Mouse (Mus musculus) lung, embryonic 14.5 days (tissue): ENCODE data around the gene Rsbn1. TPM values are rescaled to one million over a fixed set of nuclear protein-coding genes. Genes with fewer than 3 reads are reported as not detected.

Source experiments
- ATAC-seq: fragments of 200-750 bp; cut with Nextera tagmentation; 2 replicates; pipeline ENCODE4 v1.8.0; 2017; ENCODE audit warnings: mild to moderate bottlenecking, moderate TSS enrichment, moderate library complexity; ENCODE audit not compliant: insufficient read depth
- DNase-seq: peaks from one replicate; pipeline ENCODE4 v3.0.0-alpha.2; 2015
- H3K27ac ChIP-seq: fragments of 300-500 bp; sonication (generic); 2 replicates; pipeline ENCODE4 v1.5.1; 2014; ENCODE audit warnings: low read depth, mild to moderate bottlenecking, moderate library complexity
- H3K27me3 ChIP-seq: fragments of 300-500 bp; sonication (generic); 2 replicates; pipeline ENCODE4 v1.6.1; 2014; ENCODE audit warnings: low read length, control low read depth; ENCODE audit not compliant: insufficient read depth
- H3K36me3 ChIP-seq: fragments of 300-500 bp; sonication (generic); 2 replicates; pipeline ENCODE4 v1.6.1; 2014; ENCODE audit warnings: control low read depth; ENCODE audit not compliant: insufficient read depth
- H3K4me1 ChIP-seq: fragments of 300-500 bp; sonication (generic); 2 replicates; pipeline ENCODE4 v1.6.1; 2014; ENCODE audit warnings: antibody characterized with exemption, control low read depth; ENCODE audit not compliant: insufficient read depth
- H3K4me2 ChIP-seq: fragments of 300-500 bp; sonication (generic); 2 replicates; pipeline ENCODE4 v1.6.1; 2014; ENCODE audit warnings: mild to moderate bottlenecking
- H3K4me3 ChIP-seq: fragments of 300-500 bp; sonication (generic); 2 replicates; pipeline ENCODE4 v1.5.1; 2014; ENCODE audit warnings: low read depth, low read length
- H3K9ac ChIP-seq: fragments of 300-500 bp; sonication (generic); 2 replicates; pipeline ENCODE4 v1.6.1; 2014
- H3K9me3 ChIP-seq: fragments of 300-500 bp; sonication (generic); 2 replicates; pipeline ENCODE4 v1.6.1; 2016; ENCODE audit warnings: low read depth, low read length, control low read depth
- CTCF ChIP-seq: IDR thresholded peaks from 2 replicates; pipeline ENCODE4 v1.5.1; 2016; ENCODE audit warnings: antibody characterized with exemption, low read depth
- WGBS: fragments of 180-500 bp; shearing (Covaris S2); extraction: QIAGEN DNeasy Blood & Tissue Kit; methylation state at CpG from one replicate; pipeline ENCODE4 v1.1.7; 2014; 5-methylcytosine and 5-hydroxymethylcytosine counted together
- polyA plus RNA-seq: library from polyadenylated mRNA; unstranded; fragments of >200 nt; fragmentation: Nextera tagmentation; extraction: Ambion mirVana; gene quantifications from 2 replicates; pipeline ENCODE4 v1.2.1, GENCODE M21; 2014

Gene Rsbn1
- polyA plus RNA-seq, 1 experiment from 2014 or later = 12.9 TPM

- TF ChIP-seq CTCF = peak; percentile 71
Observed at GRCm38 (mm10) chr3:103887581-103887980, 26.3 kb upstream of the Rsbn1 start.

GRCm38 (mm10) chr3:103893374-103893773 lies 20.5 kb upstream of the Rsbn1 start:
- Histone ChIP-seq H3K9me3 (no peaks in the 10 kb centered on the region), H3K9ac (no peak overlapping the region), H3K4me3 (no peak overlapping the region), H3K27me3 (no peaks in the 10 kb centered on the region), H3K4me1 (no peaks in the 10 kb centered on the region), H3K36me3 (no peaks in the 10 kb centered on the region), H3K27ac (no peak overlapping the region), H3K4me2 (no peak overlapping the region)
- no peak for TF ChIP-seq CTCF
- DNase-seq (no peak), ATAC-seq (no peak)
- WGBS = 92% methylated on average over 3 of the region's 3 CpGs

More at GRCm38 (mm10) chr3:103887581-103887980, 26.3 kb upstream of the Rsbn1 start:
- Histone ChIP-seq H3K4me1 (no peaks in the 10 kb centered on the region), H3K36me3 (no peaks in the 10 kb centered on the region), H3K27me3 (no peaks in the 10 kb centered on the region), H3K4me3 (no peak overlapping the region), H3K9me3 (no peaks in the 10 kb centered on the region), H3K4me2 (no peak overlapping the region), H3K27ac (no peak overlapping the region), H3K9ac (no peak overlapping the region)
- DNase-seq (peak; percentile 89), ATAC-seq (no peak)
- 25% methylated on average over 3 of the region's 3 CpGs for WGBS

- ATAC-seq = no peak
- Histone ChIP-seq H3K9me3 (no peaks in the 10 kb centered on the region), H3K36me3 (no peaks in the 10 kb centered on the region), H3K27ac (no peak overlapping the region), H3K4me2 (no peak overlapping the region), H3K9ac (no peak overlapping the region), H3K27me3 (no peaks in the 10 kb centered on the region), H3K4me1 (no peaks in the 10 kb centered on the region), H3K4me3 (no peak overlapping the region)
- DNase-seq = peak; percentile 25
- WGBS = 95% methylated on average over 1 of the region's 1 CpGs
- peak; percentile 44; the same call in 1 of the 2 replicates for TF ChIP-seq CTCF
Observed at GRCm38 (mm10) chr3:103904705-103905104, 9.2 kb upstream of the Rsbn1 start.

GRCm38 (mm10) chr3:103907335-103908030 lies 6.4 kb upstream of the Rsbn1 start:
- Histone ChIP-seq H3K4me2 (no peak overlapping the region), H3K27ac (no peak overlapping the region), H3K9me3 (no peaks in the 10 kb centered on the region), H3K36me3 (no peaks in the 10 kb centered on the region), H3K4me3 (no peak overlapping the region), H3K27me3 (no peaks in the 10 kb centered on the region), H3K9ac (no peak overlapping the region), H3K4me1 (no peaks in the 10 kb centered on the region)
- DNase-seq (no peak), ATAC-seq (no peak)
- 77% methylated on average over 5 of the region's 5 CpGs for WGBS
- TF ChIP-seq CTCF = no peak

GRCm38 (mm10) chr3:103908781-103909180 lies 5.1 kb upstream of the Rsbn1 start:
- no peak overlapping the region for H3K9ac ChIP-seq
- H3K27me3 ChIP-seq = no peaks in the 10 kb centered on the region
- DNase-seq (no peak), ATAC-seq (no peak)
- H3K9me3 ChIP-seq = no peaks in the 10 kb centered on the region
- no peak overlapping the region for H3K27ac ChIP-seq
- no peak for TF ChIP-seq CTCF
- no peak overlapping the region for H3K4me3 ChIP-seq
- no peaks in the 10 kb centered on the region for H3K4me1 ChIP-seq
- no peak overlapping the region for H3K4me2 ChIP-seq
- WGBS = 63% methylated on average over 2 of the region's 2 CpGs
- H3K36me3 ChIP-seq = no peaks in the 10 kb centered on the region

GRCm38 (mm10) chr3:103913451-103913961 lies 414 bp upstream of the Rsbn1 start:
- H3K9ac ChIP-seq = peak overlapping the region; percentile 93
- peak overlapping the region; percentile 88 for H3K27ac ChIP-seq
- H3K4me3 ChIP-seq = peak overlapping the region; percentile 96
- peaks cover 5% of the 10 kb centered on the region; the same call in 1 of the 2 replicates for H3K4me1 ChIP-seq
- no peaks in the 10 kb centered on the region for H3K9me3 ChIP-seq
- no peak for TF ChIP-seq CTCF
- WGBS = 6% methylated on average over 11 of the region's 11 CpGs
- ATAC-seq = peak; percentile 15
- H3K36me3 ChIP-seq = no peaks in the 10 kb centered on the region
- no peaks in the 10 kb centered on the region for H3K27me3 ChIP-seq
- peak overlapping the region; percentile 69 for H3K4me2 ChIP-seq
- peak; percentile 61 for DNase-seq

GRCm38 (mm10) chr3:103914732-103915508 lies 1.0 kb downstream of the Rsbn1 start:
- peak overlapping the region; percentile 88 for H3K27ac ChIP-seq
- H3K4me3 ChIP-seq = peak overlapping the region; percentile 96
- peak overlapping the region; percentile 93 for H3K9ac ChIP-seq
- peak; percentile 43 for ATAC-seq
- no peaks in the 10 kb centered on the region for H3K9me3 ChIP-seq
- DNase-seq = peak; percentile 57
- H3K27me3 ChIP-seq = no peaks in the 10 kb centered on the region
- no peak for TF ChIP-seq CTCF
- H3K4me1 ChIP-seq = peaks cover 5% of the 10 kb centered on the region; the same call in 1 of the 2 replicates
- 0 out of 2 replicates have a peak, but pooled peaks cover 1% of the 10 kb centered on the region for H3K36me3 ChIP-seq
- peak overlapping the region; percentile 69 for H3K4me2 ChIP-seq
- under 1% methylated on average over 59 of the region's 60 CpGs for WGBS
